Mouse (Mus musculus): ENCODE measurements at regions not wholly inside any gene's neighbourhood (a gene's known extent, or its start where the extent isn't known, plus 50 kb on each side); places are given as distances from the start of the nearest gene placed in this dataset.

GRCm38 (mm10) chr1:61574276-61574675 lies 64.3 kb upstream of the Pard3b start:
- TF ChIP-seq CTCF (IDR thresholded peaks at IDR 0.05; ENCODE audit: low read depth): no peak
- no peaks in the 10 kb centered on the region for H3K4me1 ChIP-seq (ENCODE audit: insufficient read depth, low read length)
- no peaks in the 10 kb centered on the region for H3K36me3 ChIP-seq (ENCODE audit: insufficient read depth, low read length)
- WGBS: 70% methylated on average over 2 of the region's 2 CpGs
- H3K27ac ChIP-seq: no peak overlapping the region
- ATAC-seq: no peak
- no peaks in the 10 kb centered on the region for H3K9me3 ChIP-seq (ENCODE audit: low read length)
- H3K4me2 ChIP-seq (ENCODE audit: low read depth, low read length): no peak overlapping the region
- H3K4me3 ChIP-seq (ENCODE audit: low read length): no peak overlapping the region
- DNase-seq (ENCODE audit: low spot score): no peak
- no peaks in the 10 kb centered on the region for H3K27me3 ChIP-seq (ENCODE audit: insufficient read depth, low read length)
- H3K9ac ChIP-seq (replicated peaks; ENCODE audit: low read length): no peak overlapping the region

GRCm38 (mm10) chr1:61576758-61577157 lies 61.9 kb upstream of the Pard3b start:
- Histone ChIP-seq H3K4me1 (ENCODE audit: insufficient read depth, low read length) (no peaks in the 10 kb centered on the region), H3K4me2 (ENCODE audit: low read depth, low read length) (no peak overlapping the region), H3K4me3 (ENCODE audit: low read length) (no peak overlapping the region), H3K27ac (no peak overlapping the region), H3K9me3 (ENCODE audit: low read length) (no peaks in the 10 kb centered on the region), H3K27me3 (ENCODE audit: insufficient read depth, low read length) (no peaks in the 10 kb centered on the region), H3K36me3 (ENCODE audit: insufficient read depth, low read length) (no peaks in the 10 kb centered on the region), H3K9ac (replicated peaks; ENCODE audit: low read length) (no peak overlapping the region)
- TF ChIP-seq CTCF (IDR thresholded peaks at IDR 0.05; ENCODE audit: low read depth): no peak
- ATAC-seq: no peak
- no peak for DNase-seq (ENCODE audit: low spot score)
- 88% methylated on average over 4 of the region's 4 CpGs for WGBS

DNA sequence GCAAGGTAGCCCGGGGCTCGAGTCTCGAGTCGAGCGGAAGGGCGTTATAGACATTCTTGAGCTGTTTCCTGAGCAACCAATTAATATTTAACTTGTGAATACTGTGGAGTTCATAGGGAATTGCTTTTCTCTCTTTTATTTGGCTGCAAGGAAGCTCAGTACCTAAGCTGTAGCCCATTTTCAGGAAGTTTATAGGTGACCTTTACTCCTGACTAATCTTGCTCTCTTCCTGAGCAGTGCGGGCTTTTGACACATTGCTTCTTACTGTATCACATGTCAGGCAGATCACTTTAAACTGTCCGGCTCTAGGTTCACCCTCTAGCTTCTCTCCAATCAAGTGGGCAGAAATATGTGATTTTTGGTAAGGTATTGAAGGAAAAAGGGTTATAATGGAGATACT lies 51.4 kb upstream of the Pard3b start:
- Histone ChIP-seq H3K36me3 (ENCODE audit: insufficient read depth, low read length) (no peaks in the 10 kb centered on the region), H3K27me3 (ENCODE audit: insufficient read depth, low read length) (no peaks in the 10 kb centered on the region), H3K9me3 (ENCODE audit: low read length) (no peaks in the 10 kb centered on the region), H3K4me2 (ENCODE audit: low read depth, low read length) (no peak overlapping the region), H3K27ac (no peak overlapping the region), H3K4me3 (ENCODE audit: low read length) (no peak overlapping the region), H3K4me1 (ENCODE audit: insufficient read depth, low read length) (no peaks in the 10 kb centered on the region), H3K9ac (replicated peaks; ENCODE audit: low read length) (no peak overlapping the region)
- ATAC-seq (no peak), DNase-seq (ENCODE audit: low spot score) (no peak)
- TF ChIP-seq CTCF (IDR thresholded peaks at IDR 0.05; ENCODE audit: low read depth): no peak
- 76% methylated on average over 8 of the region's 8 CpGs for WGBS
